Mouse (Mus musculus) cerebral cortex, adult 2 months (tissue): ENCODE measurements around the gene Rassf8.

Experiments used
- WGBS: fragments of 180-500 bp; shearing (Covaris S2); methylation state at CpG from one replicate; pipeline ENCODE4 v1.1.7; 2018; 5-methylcytosine and 5-hydroxymethylcytosine counted together

Gene Rassf8

DNA sequence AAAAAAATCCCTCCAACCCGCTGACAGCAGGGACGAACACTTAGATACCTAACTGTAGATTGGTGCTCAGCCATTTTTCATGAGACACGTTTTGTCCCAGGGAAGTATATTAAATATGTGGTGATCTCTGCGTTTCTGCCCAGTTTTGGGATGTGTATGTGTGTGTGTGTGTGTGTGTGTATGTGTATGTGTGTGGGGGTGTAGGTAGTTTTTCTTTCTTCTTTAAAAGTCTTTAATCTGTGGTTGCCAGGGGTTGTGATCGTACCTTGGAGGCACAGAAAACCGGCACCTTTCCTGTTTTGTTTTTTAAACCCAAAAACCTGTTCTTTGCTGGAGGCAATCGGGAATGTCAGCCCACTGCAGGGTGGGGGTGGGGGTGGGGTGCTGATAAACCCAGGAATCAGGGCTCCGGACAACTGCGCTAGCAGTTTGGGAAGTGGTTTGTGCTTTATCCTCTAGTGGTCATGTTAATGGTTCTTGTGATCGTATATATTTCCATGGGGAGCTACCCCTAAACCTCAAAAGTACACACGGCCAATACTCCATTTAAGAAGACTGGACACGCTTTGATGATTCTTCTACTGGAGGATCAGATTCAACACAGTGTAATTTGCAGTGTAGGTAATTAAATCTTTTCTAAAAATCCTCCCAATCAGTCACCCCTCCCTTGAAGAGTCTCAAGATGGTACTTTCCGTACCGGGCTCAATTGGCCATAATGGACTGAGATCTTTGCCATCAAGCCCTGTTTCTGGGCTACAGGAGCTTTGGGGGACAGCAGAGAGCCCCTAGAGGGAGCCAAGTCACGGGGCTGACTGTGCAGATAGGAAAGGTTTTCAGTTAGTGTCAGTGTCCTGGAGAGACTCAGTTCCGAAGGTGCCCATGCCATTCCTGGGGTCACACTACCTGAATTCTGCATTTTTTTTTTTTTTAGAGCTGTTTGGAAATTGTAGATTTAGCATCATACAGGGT lies 1.4 kb downstream of the Rassf8 start:
- 19% methylated on average over 16 of the region's 16 CpGs for WGBS

DNA sequence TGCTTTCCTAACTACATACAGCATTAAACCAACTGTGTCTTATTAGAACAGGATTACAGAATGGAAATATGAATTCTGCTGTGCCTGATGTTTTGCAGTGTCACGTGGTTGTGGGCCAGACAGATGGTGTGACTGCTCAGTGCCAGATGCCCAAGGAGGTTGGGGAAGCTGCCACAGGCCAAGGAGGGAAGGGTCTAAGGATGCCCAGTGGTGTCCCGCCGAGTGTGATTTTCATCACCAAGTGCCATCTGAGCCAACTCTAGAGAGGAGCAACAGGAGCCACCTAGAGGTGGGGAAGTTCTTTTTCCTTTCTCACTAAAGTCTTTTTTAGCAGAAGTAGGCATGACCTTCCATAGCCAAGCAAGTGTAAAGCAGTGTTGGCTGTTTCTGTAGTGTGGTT lies 3.8 kb downstream of the Rassf8 start:
- WGBS: 87% methylated on average over 3 of the region's 3 CpGs

DNA sequence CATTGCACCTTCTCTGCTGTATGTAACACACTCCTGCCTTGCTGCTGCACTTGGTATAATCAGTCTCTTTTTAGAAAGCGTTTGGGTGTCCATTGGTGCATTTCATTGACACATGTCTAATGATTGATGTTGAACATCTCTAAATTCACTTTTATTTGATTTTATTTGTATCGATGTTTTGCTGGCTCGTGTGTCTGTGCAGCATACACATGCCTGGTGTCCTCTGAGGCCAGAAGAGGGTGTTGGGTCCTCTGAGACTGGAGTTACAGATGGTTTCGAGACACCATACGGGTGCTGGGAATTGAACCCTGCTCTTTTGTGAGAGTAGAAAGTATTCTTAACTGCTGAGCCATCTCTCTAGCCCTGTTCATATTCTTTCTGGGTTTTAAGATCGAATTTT lies 6.7 kb downstream of the Rassf8 start:
- 88% methylated on average over 6 of the region's 6 CpGs for WGBS

DNA sequence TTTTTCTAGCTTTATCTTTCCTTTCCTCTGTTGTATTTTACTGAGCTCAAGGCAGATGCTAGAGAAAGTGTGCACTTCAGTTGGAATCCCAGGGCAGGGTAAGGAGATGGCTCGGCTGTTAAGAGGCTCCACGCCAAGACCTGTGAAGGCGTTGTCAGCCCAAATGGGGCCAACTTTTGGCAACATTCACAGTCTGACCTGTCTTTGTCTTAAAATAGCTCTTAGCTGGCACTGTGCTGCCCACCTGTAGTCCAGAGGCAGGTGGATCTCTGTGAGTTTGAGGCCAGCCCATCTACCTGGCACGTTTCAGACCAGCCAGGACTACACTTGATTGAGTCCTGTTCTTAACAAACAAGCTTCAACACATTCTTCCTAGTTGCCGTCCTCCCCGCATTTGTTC lies 7.9 kb downstream of the Rassf8 start:
- 88% methylated on average over 6 of the region's 6 CpGs for WGBS

DNA sequence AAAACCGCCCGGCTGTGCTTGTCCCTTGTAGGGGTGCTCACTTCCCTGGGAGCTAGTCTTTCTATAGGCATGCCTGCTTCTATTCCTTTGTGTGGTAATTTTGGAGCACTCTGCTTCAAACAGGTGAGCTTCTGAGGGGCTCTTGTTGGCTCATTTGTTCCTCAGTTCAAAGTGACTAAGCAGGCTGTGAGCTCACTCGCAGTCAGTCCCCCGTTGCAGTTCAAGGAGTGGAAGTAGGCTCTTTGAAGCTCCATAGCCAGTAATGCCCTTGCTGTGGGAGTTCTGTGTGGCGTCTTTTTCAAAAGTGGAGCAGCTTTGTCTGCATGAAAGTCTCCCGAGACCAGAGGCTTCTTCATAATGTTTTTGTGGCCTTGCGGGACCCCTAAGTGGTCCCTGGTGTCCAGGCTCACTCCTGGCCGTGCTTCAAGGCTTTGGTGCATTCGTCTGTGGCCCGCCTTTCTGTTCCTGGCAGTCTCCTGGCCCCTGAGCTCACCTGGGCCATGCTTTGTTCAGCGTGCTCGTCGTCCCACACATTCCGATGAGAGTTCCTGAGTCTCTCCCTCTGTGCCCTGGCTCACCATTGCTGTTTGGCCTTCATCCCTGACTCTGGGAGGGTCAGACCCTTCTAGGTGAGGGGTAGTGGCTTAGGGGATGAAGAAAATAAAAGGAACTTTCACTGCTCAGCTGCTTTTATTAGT lies 9.5 kb downstream of the Rassf8 start:
- 68% methylated on average over 14 of the region's 14 CpGs for whole genome bisulfite sequencing

DNA sequence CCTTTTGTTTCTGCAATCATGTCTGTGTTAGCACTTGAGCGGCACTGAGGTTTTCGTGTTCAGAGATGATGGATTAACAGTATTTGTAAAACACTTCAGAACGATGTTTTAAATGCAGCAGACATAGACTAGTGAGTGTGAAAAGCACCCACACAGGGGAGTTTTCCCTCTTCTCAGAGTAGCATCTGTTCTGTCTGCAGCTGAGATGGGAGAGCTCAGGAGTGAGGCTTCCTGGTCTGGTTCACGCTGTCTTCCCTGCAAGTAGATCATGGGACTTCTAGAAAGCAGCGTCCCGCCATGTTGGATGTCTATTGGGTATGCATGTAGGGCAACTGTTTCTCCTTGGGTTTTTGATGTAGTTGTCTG lies 10.1 kb downstream of the Rassf8 start:
- WGBS: 57% methylated on average over 6 of the region's 6 CpGs

DNA sequence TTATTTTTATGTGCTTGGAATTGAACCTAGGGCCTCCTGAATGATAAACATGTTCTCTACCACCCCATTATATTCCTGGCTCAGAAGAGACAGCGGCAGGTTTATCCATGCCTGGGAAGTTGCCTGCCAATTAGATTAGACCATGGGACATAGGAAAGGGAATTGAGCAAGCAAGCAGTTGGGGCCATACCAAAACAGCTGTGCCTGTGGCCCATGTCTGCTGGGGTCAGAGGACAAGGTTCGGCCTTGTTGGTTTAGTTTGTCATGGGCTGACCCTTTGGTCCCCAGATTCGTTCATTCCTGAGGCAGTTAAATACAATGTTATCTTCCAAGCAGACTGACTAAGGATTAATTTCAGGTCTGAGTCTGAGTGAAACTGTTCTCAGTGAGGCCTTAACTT lies 10.8 kb downstream of the Rassf8 start:
- WGBS: 82% methylated on average over 3 of the region's 3 CpGs

DNA sequence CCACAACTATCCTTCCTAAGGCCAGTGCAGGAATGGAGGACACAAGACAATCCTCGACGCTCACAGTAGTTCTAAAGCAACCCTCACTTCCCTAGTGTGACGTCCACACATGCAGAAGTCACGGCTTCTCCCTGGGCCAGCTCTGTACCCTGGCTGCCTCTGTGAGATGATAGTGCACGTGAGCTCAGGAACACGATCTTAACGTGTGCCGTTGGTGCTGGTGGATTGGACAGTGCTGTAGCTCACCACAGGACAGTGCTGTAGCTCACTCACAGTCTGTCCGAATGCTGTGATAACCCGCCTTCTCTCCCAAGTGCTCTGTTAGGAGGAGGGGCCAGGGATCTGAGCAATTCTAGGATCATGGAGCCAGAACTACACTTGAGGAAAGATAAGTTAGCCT lies 12.1 kb downstream of the Rassf8 start:
- WGBS: 77% methylated on average over 10 of the region's 10 CpGs

DNA sequence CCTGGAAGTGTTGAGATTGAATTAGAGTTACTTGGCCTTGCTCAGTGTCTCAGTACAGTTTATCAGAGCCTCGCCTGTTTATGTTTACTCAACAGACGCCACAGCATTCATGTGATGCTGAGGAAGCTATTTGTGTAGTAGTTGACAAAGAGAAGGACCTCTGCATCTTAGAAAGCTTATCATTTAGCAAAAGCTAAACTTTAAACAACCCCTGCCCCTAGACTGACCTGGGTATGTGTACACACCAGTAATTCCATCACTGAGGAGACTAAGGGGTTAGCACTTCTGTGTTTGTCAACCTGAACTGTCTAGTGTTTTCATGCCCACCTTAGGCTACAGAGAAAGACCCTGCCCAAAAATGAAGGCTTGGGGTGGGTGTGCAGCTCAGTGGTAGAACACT lies 12.9 kb downstream of the Rassf8 start:
- 71% methylated on average over 2 of the region's 2 CpGs for WGBS

DNA sequence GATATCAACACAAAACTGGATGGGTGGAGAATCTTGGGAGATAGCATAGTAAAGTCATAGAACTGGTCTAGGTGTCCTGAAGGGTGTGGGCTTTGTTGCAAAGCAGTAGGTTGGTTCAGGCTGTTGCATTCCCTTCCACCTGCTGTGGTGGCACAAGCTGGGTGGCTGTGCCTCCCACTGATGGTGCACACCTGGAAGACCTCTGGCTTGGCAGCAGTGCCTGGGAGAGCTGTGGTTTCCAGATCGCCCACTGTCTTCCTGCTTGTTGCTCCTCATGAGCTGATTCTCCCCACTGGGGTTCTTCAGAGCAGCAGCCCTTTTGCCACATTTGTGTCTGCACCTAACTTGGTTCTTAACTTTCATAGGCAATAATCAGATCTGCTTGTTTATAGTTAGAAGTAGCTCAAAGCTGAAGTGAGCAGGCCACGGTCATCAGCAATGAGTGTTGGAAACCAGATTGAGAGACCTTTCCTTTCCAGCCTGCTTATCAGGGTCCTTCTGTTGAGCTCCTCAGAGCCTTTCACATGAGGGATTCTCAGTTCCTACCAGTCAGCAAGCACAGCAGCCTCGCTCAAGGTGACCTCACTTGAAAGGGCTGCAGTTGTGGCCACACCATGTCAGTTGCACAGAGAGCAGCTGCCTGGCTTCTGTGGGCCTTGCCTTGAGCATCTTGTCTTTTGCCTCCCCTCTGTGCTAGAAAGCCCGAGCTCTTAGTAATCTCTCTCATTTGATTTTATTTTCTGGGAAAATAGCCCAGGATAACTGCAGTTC lies 13.9 kb downstream of the Rassf8 start:
- WGBS: 74% methylated on average over 4 of the region's 4 CpGs

DNA sequence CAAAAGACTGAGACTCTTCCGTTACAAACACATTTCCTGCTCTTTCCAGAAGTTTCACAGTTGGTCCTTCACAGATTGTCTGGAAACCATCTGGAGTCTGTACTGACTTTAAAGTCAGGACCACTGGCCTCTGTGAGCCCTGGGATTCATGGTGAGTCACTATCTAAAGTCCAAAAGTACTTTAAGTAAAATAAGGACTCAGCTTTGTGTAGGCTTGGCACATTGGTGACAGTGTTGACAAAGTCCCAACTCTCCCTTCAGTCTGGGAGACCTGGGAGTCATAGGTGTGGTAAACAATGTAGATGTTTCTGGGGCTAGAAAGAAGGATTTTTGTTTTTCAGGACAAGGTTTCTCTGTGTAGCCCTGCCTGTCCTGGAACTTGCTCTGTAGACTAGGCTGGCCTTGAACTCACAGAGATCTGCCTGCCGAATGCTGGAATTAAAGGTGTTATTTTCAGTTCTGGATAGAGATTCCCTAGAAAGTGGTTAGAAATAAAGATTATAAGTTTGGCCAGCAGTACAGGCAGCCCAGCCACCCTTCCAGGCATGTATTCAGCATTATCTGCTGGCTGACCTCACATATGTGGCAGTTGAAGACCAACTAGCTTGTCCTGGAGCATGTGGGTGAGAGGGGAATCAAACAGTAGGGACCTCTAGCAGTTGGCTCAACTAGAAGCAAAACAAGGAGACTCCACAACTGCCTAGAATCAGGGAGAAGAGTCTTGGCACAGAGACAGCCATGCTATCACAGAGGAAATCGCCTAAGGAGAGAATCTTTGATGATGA lies 14.8 kb downstream of the Rassf8 start:
- whole genome bisulfite sequencing: 70% methylated on average over 3 of the region's 3 CpGs

DNA sequence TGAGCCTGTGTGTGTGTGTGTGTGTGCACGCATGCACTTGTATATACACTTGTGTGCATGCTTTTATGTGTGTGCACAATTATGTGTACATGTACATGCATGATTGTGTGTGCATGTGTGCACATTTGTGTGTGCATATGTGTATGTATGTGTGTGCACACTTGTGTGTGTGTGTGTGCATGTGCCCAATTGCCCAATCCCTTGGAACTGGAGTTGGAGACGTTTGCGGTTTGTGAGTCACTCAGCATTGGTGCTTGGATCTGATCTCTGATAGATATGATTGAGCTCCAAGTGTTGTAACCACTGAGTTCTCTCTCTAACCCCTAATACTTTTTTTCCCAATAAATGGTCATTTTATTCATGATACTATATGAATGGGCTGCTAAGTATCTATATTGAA lies 15.5 kb downstream of the Rassf8 start:
- WGBS: 90% methylated on average over 3 of the region's 3 CpGs

DNA sequence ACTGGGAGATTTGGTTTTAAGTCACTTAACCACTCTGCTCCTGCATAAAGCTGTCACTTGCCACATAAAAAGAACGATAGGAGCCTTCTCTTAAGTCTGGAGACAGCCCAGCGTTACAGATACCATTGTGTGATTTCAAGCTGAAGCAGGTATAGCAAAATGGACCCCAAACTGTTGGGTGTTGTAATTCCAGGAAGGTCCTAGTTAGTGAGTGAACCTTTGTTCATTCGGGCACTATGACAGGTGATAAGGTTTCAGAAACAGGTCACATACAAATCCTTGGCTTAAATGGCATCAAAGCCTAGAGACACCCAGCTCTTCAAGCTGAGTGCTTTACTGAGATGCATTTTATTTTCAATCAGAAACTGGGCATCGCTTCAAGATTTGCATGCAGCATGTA lies 16.5 kb downstream of the Rassf8 start:
- 86% methylated on average over 4 of the region's 4 CpGs for WGBS

DNA sequence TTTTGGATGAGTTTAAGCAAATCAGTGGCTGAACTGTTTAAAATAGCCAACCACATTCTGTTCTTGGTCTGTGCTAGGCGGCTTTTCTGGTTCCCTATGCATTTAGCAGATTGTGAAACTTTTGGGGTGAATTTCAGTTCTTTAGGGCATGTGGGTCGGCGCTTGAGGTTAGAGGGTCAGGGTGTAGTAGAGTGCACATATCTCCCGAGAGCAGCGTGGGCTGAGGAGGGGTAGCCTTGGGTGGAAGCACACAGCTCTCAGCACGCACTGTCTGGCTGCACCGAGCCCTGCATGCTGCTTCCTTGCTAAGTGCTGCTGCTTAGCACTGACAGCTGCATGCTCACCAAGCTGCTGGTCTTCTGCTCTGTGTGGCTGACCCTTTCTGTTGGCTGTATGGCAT lies 18.5 kb downstream of the Rassf8 start:
- WGBS: 62% methylated on average over 7 of the region's 7 CpGs

DNA sequence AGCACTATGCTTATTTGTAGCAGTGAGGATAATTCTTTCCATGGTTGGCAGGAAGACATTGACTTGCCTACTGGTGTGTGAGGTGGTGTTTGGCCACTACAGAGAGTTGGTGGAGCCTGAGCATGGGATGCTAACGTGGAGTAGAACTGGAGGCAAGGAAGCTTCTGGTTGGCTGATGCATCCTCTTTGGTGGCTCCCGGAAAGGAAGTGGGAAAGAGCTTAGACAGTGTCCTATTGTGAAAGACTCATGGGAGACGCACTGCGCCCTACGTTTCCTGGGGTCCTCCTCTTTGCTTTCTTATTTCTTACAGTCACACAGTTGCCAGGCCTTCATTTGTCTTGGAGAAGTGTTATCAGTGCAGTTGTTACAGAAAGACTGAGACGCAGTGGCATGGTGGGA lies 20.4 kb downstream of the Rassf8 start:
- 71% methylated on average over 6 of the region's 6 CpGs for WGBS

DNA sequence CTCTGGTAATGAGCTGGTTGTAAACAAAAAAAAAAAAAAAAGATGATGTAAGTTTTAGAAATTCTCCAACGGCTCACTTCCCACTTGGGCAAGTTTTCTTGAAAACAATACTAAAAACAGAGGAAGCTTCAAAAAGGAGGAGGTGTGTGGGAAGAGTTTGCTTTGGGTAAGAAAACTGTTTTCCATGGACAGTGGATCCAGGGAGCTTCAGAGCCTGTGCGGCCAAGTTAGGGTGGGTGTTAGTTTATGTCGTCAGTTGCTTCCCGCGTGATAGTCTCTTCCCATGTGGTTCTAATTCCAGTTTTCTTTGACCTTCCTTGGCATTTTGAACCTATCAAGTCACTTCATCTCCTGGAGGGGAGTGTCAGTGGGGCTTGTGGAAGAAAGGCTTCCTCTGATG lies 21.1 kb downstream of the Rassf8 start:
- 48% methylated on average over 5 of the region's 5 CpGs for WGBS

DNA sequence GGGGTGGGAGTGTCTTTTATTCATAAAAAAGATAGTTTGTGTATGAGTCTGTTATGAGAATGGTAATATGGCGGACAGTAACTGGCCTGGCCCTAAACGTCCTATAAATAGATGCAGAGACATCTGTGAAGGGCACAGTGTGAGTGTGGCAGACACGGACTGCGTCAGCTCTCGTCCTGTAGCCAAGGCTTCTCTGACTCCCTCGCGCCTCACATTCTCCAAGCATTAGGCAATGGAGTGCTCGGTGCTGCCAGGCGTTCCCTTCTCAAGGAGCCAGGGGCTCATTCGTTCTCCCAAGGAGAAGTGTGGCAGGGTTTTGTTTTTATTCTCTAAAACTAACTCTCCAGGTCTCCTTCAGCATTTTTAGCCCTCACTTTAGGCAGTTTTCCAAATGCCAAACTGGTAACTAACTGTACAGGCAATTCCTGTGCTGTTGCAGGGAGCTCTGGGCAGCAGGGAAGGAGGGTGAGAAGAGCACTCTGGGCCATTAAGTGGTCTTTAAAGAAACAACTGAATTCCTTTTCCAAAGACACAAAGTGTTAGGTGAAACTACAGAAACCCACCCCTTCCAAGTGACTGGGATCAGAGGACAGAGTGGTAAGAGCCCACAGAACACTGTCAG lies 22.2 kb downstream of the Rassf8 start:
- 51% methylated on average over 10 of the region's 10 CpGs for WGBS

DNA sequence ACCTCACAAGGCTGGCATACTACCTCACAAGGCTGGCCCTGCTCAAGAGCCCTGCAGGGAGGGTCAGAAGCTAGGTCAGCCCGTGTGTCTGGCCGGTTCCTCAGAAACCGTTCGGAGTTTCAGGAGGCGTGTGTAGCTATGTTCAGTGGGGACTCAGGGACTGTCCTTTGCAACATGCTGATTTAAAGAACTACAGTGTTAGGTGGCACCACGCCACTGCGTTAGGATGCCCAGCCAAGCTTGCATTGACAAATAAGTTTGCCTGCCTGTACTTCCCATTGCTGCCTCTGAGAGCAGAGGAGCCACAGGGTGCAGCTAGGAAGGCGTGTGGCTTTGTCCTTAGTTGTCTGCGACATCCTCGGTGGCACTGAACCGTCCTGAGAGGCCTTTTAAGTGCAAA lies 23.3 kb downstream of the Rassf8 start:
- WGBS: 76% methylated on average over 11 of the region's 11 CpGs

DNA sequence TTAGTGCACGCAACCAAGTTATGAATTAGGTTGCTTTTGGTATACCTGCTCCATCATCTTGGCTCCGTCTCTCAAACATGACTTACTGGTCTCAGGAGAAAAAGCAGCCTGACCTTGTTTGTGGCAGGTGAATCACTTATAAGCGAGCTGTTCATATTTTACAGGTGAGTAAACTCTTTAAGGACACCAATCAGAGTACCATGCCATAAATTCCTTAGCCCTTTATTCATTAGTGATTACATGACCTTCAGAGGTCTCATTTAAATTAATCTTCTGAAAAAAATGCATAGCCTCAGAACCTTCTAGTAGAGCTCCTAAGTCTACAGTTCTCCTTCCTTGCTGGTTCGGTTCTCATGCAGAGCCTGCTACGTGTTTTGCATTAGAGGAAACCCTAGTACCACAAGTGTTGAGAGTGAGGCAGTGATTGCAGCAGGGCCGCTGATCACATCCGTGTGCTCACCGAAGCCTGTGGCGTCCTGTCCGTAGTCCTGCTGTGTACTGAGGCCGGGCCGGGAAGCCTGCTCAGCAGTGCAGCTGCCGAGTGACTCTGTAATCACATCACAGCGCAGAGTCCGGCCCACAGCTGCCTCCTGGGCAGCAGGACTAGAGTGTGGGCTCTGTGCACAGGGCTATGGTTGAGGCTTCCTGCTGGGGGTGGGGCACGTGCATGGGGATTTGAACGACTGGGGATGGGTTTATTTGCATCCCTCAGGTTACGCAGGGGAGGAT lies 23.9 kb downstream of the Rassf8 start:
- WGBS: 68% methylated on average over 18 of the region's 18 CpGs

DNA sequence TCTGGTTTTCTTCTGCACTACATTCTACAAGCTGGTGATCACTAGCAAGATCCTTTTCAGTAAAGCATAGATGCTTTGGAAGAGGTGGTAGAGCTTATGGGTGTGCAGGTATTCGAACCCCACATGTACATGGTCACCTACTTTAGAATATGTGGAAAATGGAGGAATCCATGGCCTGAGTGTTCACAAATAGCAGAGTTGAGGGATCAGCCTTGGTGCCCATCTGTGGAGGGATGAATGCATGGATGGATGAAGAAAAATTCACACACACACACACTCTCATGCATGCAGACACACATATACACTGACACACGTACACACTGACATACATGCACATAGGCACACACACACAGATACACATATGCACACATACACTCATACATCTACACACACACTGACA lies 27.9 kb downstream of the Rassf8 start:
- WGBS: 96% methylated on average over 2 of the region's 2 CpGs

DNA sequence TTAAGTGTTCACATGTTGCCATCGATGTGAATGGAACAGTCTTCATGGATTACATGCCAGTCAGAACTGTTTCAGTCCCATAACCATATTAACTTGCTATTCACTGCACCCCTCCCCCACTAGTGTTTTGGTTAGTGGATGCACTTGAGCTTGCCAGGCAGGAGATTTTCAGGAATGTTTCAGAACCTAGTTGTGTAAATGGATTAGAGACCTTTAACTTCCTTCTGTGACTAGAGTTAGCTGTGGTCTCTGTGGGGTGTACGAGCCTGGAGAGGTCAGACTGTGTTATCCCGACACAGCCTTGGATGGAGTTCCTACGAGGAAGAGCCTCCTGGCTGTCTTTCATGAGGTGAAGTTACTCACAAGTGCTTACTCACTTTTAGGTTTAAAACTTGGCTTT lies 29.7 kb downstream of the Rassf8 start:
- WGBS: 76% methylated on average over 4 of the region's 4 CpGs
